Mouse (Mus musculus) liver, adult 2 months (tissue): ENCODE results near the gene Btbd2. TPM values are rescaled to one million over a fixed set of nuclear protein-coding genes. Genes with fewer than 3 reads are reported as not detected.

Experiments used
- DNase-seq: peaks from one replicate; pipeline ENCODE4 v3.0.0-alpha.2; 2011; ENCODE audit warnings: low read depth, low spot score; ENCODE audit errors: extremely low read depth
- H3K27ac ChIP-seq: fragments of 200-500 bp; replicated peaks from 2 replicates; pipeline ENCODE4 v1.5.1; 2012; ENCODE audit warnings: low read depth, mild to moderate bottlenecking, control low read depth, inconsistent platforms, low read length; ENCODE audit not compliant: insufficient read depth
- H3K27me3 ChIP-seq: fragments of 200-500 bp; 2 replicates; pipeline ENCODE4 v1.6.1; 2012; ENCODE audit warnings: mild to moderate bottlenecking, moderate library complexity, low read length, inconsistent platforms; ENCODE audit not compliant: control insufficient read depth, insufficient read depth
- H3K36me3 ChIP-seq: fragments of 200-500 bp; 2 replicates; pipeline ENCODE4 v1.6.1; 2012; ENCODE audit warnings: low read length, inconsistent platforms; ENCODE audit not compliant: control insufficient read depth, insufficient read depth
- H3K4me1 ChIP-seq: fragments of 200-500 bp; 2 replicates; pipeline ENCODE4 v1.6.1; 2011; ENCODE audit warnings: low read length; ENCODE audit not compliant: control insufficient read depth, insufficient read depth
- H3K4me3 ChIP-seq: fragments of 200-500 bp; 2 replicates; pipeline ENCODE4 v1.5.1; 2011; ENCODE audit warnings: low read depth, mild to moderate bottlenecking, control low read depth, low read length, moderate library complexity; ENCODE audit not compliant: insufficient read depth
- H3K79me2 ChIP-seq: fragments of 200-500 bp; 2 replicates; pipeline ENCODE4 v1.6.1; 2012; ENCODE audit warnings: inconsistent platforms, mild to moderate bottlenecking, low read length, moderate library complexity; ENCODE audit not compliant: control insufficient read depth, insufficient read depth
- H3K9ac ChIP-seq: fragments of 200-500 bp; 2 replicates; pipeline ENCODE4 v1.6.1; 2012; ENCODE audit warnings: low read depth, mild to moderate bottlenecking, control low read depth, inconsistent platforms, low read length
- CTCF ChIP-seq: fragments of 200-500 bp; IDR thresholded peaks from 2 replicates; pipeline ENCODE4 v1.5.1; 2011; ENCODE audit warnings: low read depth, low read length, control low read depth
- POLR2A ChIP-seq: fragments of 200-500 bp; IDR thresholded peaks from 2 replicates; pipeline ENCODE4 v1.6.1; 2011; ENCODE audit warnings: low read length, control low read depth; ENCODE audit not compliant: insufficient read depth; ENCODE audit errors: extremely low read depth
- WGBS: fragments of 180-500 bp; shearing (Covaris S2); methylation state at CpG from one replicate; pipeline ENCODE4 v1.1.7; 2018; 5-methylcytosine and 5-hydroxymethylcytosine counted together
- polyA plus RNA-seq: library from polyadenylated mRNA; depleted of rRNA; stranded (reverse); fragments of >200 nt; gene quantifications from 2 replicates; pipeline ENCODE4 v1.2.3, GENCODE M21; 2012
- total RNA-seq: library from RNA; depleted of rRNA; stranded (reverse); fragments of >200 nt; gene quantifications from 2 replicates; pipeline ENCODE4 v1.2.3, GENCODE M21; 2014

Btbd2 gene
- total and polyA plus RNA-seq, 2 experiments = 16.2 to 36.1 TPM

- Histone ChIP-seq H3K4me1 (no peaks in the 10 kb centered on the region), H3K36me3 (no peaks in the 10 kb centered on the region)
Observed at GRCm38 (mm10) chr10:80694159-80694938, 37.5 kb upstream of the Btbd2 start.

GRCm38 (mm10) chr10:80693401-80694045 lies 36.7 kb upstream of the Btbd2 start:
- Histone ChIP-seq H3K27ac (no peak overlapping the region), H3K79me2 (no peaks in the 10 kb centered on the region; the same call in 1 of the 2 replicates), H3K36me3 (no peaks in the 10 kb centered on the region), H3K9ac (no peak overlapping the region), H3K4me1 (no peaks in the 10 kb centered on the region), H3K27me3 (no peaks in the 10 kb centered on the region), H3K4me3 (no peak overlapping the region)
- DNase-seq = no peak
- WGBS = 86% methylated on average over 12 of the region's 12 CpGs
- TF ChIP-seq POLR2A (no peak), CTCF (no peak)

More at GRCm38 (mm10) chr10:80694159-80694938, 37.5 kb upstream of the Btbd2 start:
- H3K4me3 ChIP-seq = no peak overlapping the region
- 90% methylated on average over 13 of the region's 13 CpGs for WGBS
- H3K27me3 ChIP-seq = no peaks in the 10 kb centered on the region
- no peak overlapping the region for H3K9ac ChIP-seq
- H3K79me2 ChIP-seq = no peaks in the 10 kb centered on the region; the same call in 1 of the 2 replicates
- peak overlapping the region; percentile 70 for H3K27ac ChIP-seq
- no peak for TF ChIP-seq CTCF
- TF ChIP-seq POLR2A = no peak
- DNase-seq = no peak

GRCm38 (mm10) chr10:80692249-80693165 lies 35.6 kb upstream of the Btbd2 start:
- TF ChIP-seq CTCF (no peak), POLR2A (no peak)
- DNase-seq = no peak
- no peaks in the 10 kb centered on the region for H3K4me1 ChIP-seq
- WGBS = 82% methylated on average over 14 of the region's 14 CpGs
- H3K36me3 ChIP-seq = no peaks in the 10 kb centered on the region
- no peak overlapping the region for H3K9ac ChIP-seq
- H3K27ac ChIP-seq = 0 out of 2 replicates have a peak overlapping the region, but pooled peaks have one; percentile 24
- H3K79me2 ChIP-seq = no peaks in the 10 kb centered on the region; the same call in 1 of the 2 replicates
- H3K27me3 ChIP-seq = no peaks in the 10 kb centered on the region
- no peak overlapping the region for H3K4me3 ChIP-seq

- Histone ChIP-seq H3K27ac (no peak overlapping the region), H3K79me2 (no peaks in the 10 kb centered on the region), H3K36me3 (no peaks in the 10 kb centered on the region), H3K27me3 (no peaks in the 10 kb centered on the region), H3K4me1 (peaks cover 3% of the 10 kb centered on the region; the same call in 1 of the 2 replicates), H3K9ac (no peak overlapping the region), H3K4me3 (no peak overlapping the region)
- peak; percentile 72 for DNase-seq
- 15% methylated on average over 5 of the region's 5 CpGs for WGBS
- TF ChIP-seq POLR2A (no peak), CTCF (peak; percentile 79)
Observed at GRCm38 (mm10) chr10:80687850-80688249, 31.0 kb upstream of the Btbd2 start.

- Histone ChIP-seq H3K27ac (no peak overlapping the region), H3K4me1 (peaks cover 3% of the 10 kb centered on the region; the same call in 1 of the 2 replicates), H3K9ac (no peak overlapping the region)
Observed at GRCm38 (mm10) chr10:80686617-80687016, 29.7 kb upstream of the Btbd2 start.

More at GRCm38 (mm10) chr10:80686617-80687016, 29.7 kb upstream of the Btbd2 start:
- no peaks in the 10 kb centered on the region for H3K79me2 ChIP-seq
- no peaks in the 10 kb centered on the region for H3K27me3 ChIP-seq
- no peak for DNase-seq
- no peaks in the 10 kb centered on the region for H3K36me3 ChIP-seq
- no peak overlapping the region for H3K4me3 ChIP-seq
- WGBS = 91% methylated on average over 3 of the region's 3 CpGs
- TF ChIP-seq POLR2A = no peak
- TF ChIP-seq CTCF = no peak
